Mouse (Mus musculus): Measurements from ENCODE around the gene Tprkb. TPM values are rescaled to one million over a fixed set of nuclear protein-coding genes. Genes with fewer than 3 reads are reported as not detected.
"Not testable (repeated sequence)": the region's sequence is repeated elsewhere in the genome, so short reads cannot be mapped to it uniquely, and the experiment has no call there.

The Tprkb gene
- polyA plus RNA-seq, 1 experiment from 2014 or later = 50.5 TPM

DNA sequence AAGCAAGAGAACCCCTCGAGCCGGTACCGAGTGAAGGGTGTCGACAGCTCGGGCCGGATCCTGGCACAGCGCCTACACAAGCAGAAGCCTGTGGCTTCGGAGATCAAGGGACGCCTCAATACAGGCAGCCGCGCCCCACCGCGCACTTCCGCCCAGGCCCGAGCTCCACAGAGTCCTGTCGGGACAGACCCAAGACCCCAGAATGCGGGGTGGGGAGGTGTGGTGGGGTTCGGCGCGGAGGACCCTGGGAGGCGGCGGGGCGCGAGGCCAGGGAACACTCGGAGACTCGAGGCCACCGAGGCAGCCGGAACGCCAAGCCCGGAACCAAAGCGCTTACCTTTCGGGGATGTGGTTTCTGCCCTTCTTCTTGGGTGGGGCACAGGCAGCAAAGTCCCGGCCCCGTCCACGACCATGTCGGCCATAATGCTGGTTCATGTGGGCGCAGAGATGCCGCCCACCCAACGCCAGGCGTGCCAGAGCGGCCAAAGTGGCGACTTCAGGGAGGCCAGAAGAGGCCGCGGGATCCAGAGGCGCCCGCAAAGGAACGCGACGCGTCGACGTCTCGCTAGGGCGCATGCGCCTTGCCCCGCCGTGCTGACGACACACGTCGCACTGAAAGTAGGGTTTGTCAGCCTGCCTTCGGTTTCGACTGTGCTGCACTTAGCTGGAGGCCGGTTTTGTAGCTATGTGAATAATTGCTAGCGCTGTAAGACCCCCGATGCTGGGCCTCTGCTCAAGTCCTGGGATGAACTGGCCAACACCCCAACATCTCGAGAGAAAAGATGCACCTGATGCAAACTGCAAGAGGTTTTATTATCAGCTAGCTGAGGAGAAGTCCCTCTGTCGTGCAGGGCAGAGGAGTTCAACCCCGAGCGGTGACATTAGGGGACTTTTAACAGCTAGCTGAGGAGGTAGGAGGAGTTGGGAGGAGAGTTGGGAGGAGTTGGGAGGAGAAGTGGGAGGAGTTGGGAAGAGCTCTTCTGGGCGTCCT lies 49.7 kb downstream of the Tprkb start, which contains the start of gene Dusp11:
Gene Dusp11, minus strand, starts transcription at position 567 of the 991 bp plus-strand sequence.
- Histone ChIP-seq H3K9ac (peak within 1 kb of the TSS; percentile 84), H3K4me2 (peak within 1 kb of the TSS; percentile 60), H3K27ac (replicated peaks) (peak within 1 kb of the TSS; percentile 95), H3K9me3 (no peaks in the 10 kb centered on the region), H3K4me1 (replicated peaks) (peaks cover 16% of the 10 kb centered on the region), H3K36me3 (peaks cover 11% of the 10 kb centered on the region; the same call in 1 of the 2 replicates), H3K27me3 (no peaks in the 10 kb centered on the region), H3K4me3 (peak within 1 kb of the TSS; percentile 68)
- peak; percentile 97 for ATAC-seq (ENCODE audit: low FRiP score, low read depth)
- under 1% methylated on average over 69 of the region's 70 CpGs for WGBS

DNA sequence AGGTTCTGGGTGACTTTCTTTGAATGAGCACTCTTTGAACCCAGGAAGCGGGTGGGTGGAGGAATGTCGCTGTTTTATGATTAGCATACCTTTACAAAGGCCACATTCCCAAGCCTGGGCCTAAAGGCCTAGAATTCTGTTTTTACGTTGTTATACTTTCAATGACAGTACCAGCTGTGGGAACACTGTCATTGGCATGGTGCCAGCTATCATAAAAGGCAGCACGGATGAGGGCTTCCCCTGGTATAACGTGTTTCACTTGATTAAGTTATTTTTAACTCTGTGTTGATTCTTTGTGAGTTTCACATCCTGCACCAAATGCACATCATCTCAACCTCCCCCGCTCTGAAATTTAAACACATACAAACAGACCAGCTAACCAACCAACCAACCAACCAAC lies 54.4 kb downstream of the Tprkb start:
- H3K9ac ChIP-seq; H3K36me3 ChIP-seq; H3K27ac ChIP-seq (replicated peaks); H3K4me3 ChIP-seq; H3K4me2 ChIP-seq; H3K9me3 ChIP-seq; ATAC-seq (ENCODE audit: low FRiP score, low read depth); H3K4me1 ChIP-seq (replicated peaks); H3K27me3 ChIP-seq: not testable (repeated sequence)
- WGBS = 28% methylated on average over 6 of the region's 6 CpGs

DNA sequence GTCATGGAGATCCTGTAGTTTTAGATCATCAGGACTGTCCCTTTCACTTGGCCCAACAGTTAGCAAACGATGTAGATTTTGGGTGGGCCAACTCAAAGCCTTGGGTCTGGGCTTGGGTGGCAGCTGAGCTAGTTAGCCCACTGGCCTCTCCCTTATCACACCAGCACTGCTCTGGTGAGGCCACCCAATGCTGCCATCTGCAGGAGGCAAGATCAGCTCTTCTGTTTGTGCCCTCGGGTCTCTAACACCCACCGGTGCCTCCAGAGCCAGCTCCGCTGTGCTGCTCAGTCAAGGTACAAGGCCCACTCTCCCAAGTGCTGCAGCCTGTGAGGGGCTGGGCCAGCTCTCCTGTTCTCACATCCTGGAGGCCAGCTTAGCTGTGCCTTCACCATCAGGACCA lies 55.0 kb downstream of the Tprkb start:
- Histone ChIP-seq H3K4me1 (replicated peaks) (0 out of 2 replicates have a peak, but pooled peaks cover 2% of the 10 kb centered on the region), H3K4me2 (no peak overlapping the region), H3K4me3 (no peak overlapping the region), H3K27me3 (no peaks in the 10 kb centered on the region), H3K36me3 (no peaks in the 10 kb centered on the region), H3K27ac (replicated peaks) (no peak overlapping the region), H3K9me3 (no peaks in the 10 kb centered on the region), H3K9ac (no peak overlapping the region)
- ATAC-seq (ENCODE audit: low FRiP score, low read depth) = no peak
- 85% methylated on average over 4 of the region's 4 CpGs for WGBS

DNA sequence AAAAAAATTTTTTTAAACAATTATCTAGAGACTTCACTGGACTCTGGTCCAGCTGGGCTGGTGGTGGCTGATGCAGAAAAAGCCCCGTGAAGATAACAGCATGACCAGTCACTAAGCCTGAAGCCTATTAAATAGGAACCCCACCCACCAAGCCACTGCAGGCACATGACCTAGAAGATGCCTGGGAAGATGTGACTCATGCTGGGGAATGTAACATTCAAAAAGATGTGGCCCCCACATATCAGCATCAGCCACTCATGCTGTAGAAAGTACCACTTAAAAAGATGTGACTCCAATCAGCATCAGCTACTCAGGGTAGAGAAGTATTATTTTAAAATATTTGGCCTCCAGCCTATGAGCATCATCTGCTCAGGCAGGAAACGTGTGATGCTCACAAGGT lies 58.2 kb downstream of the Tprkb start:
- no peaks in the 10 kb centered on the region for H3K36me3 ChIP-seq
- H3K4me1 ChIP-seq (replicated peaks) = no peaks in the 10 kb centered on the region
- H3K4me3 ChIP-seq = no peak overlapping the region
- H3K27ac ChIP-seq (replicated peaks) = no peak overlapping the region
- no peak for ATAC-seq (ENCODE audit: low FRiP score, low read depth)
- no peak overlapping the region for H3K9ac ChIP-seq
- no peaks in the 10 kb centered on the region for H3K27me3 ChIP-seq
- H3K9me3 ChIP-seq = no peaks in the 10 kb centered on the region
- WGBS = 74% methylated on average over 2 of the region's 2 CpGs
- H3K4me2 ChIP-seq = no peak overlapping the region

DNA sequence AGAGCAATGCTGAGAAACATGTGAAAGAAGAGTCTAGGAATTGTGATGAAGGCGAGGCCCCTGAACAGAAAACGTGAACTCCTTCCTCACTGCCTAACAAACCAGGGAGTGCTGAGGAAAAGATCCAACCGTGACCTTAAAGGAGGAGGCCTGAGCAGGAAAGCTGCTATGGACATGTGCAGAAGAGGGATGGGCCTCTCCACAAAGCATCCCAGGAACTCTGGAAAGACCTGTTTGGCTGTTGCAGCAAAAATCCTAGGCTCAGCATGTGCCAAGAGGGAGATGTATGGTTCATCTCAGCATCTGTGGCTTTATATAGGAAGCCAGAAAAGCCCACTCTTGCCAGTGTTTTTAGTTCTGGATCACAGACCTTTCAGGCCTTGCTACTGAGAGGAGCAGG lies 61.0 kb downstream of the Tprkb start:
- Histone ChIP-seq H3K36me3 (no peaks in the 10 kb centered on the region), H3K9me3 (no peaks in the 10 kb centered on the region)

DNA sequence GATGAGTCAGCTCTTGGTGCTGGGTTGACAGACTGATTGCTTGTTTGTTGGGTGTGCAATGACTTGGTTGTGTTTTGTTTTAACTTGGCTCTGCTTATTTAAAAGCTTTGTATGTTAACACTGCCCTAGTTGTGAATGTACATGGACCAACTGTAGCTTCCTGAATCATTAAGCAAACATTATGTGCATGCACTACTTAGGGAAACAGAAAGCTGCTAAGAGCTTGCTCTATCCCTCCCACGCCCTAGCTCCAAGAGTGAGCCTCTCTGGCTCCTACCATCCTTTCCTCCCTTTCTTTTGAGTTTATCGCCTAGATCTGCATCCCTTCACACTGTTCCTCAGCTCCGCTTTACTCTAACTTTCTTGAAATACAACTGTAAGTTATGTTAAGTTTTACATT lies 61.7 kb downstream of the Tprkb start:
- Histone ChIP-seq H3K4me2 (no peak overlapping the region), H3K36me3 (no peaks in the 10 kb centered on the region), H3K4me3 (no peak overlapping the region), H3K9me3 (no peaks in the 10 kb centered on the region), H3K27me3 (no peaks in the 10 kb centered on the region), H3K4me1 (replicated peaks) (no peaks in the 10 kb centered on the region), H3K27ac (replicated peaks) (no peak overlapping the region), H3K9ac (no peak overlapping the region)
- WGBS = 87% methylated on average over 3 of the region's 3 CpGs
- ATAC-seq (ENCODE audit: low FRiP score, low read depth) = no peak

More for the DNA sequence above, 61.0 kb downstream of the Tprkb start:
- H3K27me3 ChIP-seq = no peaks in the 10 kb centered on the region
- no peak for ATAC-seq (ENCODE audit: low FRiP score, low read depth)
- H3K27ac ChIP-seq (replicated peaks) = no peak overlapping the region
- no peak overlapping the region for H3K4me3 ChIP-seq
- WGBS = 75% methylated on average over 3 of the region's 3 CpGs
- no peaks in the 10 kb centered on the region for H3K4me1 ChIP-seq (replicated peaks)
- no peak overlapping the region for H3K9ac ChIP-seq
- no peak overlapping the region for H3K4me2 ChIP-seq

DNA sequence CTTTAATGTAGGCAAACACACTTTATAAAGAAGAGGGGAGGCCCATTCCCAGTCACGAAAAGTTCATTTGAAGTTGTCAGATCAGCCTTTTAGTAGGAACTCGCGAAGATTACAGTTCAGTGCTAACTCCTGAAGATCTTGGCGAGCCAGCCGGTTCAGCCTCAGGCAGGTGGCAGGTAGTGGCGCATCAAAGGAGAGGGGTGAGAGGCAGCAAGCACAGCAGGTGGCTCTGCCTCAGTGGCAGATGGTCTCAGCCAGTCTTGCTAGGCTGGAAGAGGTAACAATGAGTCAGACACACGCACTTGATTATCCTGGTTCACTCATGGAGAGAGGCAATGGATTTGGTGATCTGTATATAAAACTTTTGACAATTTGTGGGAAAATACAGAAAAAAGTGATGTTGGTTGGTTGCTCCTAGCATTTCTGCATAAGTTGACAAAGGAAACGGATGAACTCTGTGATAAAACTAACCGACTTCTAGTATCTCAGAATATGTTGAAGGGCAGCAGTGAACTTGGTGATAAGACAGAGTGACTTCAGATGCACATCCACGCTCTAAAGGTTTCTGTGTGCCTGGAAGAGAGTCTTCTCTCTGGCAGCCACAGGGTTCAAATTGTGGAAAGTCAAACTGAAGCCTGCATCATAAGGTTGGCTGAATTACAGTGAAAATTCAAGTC lies 63.4 kb downstream of the Tprkb start:
- H3K36me3 ChIP-seq = no peaks in the 10 kb centered on the region
- WGBS = 67% methylated on average over 10 of the region's 10 CpGs
- H3K4me3 ChIP-seq = no peak overlapping the region
- H3K27me3 ChIP-seq = no peaks in the 10 kb centered on the region
- H3K27ac ChIP-seq (replicated peaks) = no peak overlapping the region
- ATAC-seq (ENCODE audit: low FRiP score, low read depth) = no peak
- H3K9me3 ChIP-seq = no peaks in the 10 kb centered on the region
- no peaks in the 10 kb centered on the region for H3K4me1 ChIP-seq (replicated peaks)
- H3K4me2 ChIP-seq = no peak overlapping the region
- no peak overlapping the region for H3K9ac ChIP-seq

DNA sequence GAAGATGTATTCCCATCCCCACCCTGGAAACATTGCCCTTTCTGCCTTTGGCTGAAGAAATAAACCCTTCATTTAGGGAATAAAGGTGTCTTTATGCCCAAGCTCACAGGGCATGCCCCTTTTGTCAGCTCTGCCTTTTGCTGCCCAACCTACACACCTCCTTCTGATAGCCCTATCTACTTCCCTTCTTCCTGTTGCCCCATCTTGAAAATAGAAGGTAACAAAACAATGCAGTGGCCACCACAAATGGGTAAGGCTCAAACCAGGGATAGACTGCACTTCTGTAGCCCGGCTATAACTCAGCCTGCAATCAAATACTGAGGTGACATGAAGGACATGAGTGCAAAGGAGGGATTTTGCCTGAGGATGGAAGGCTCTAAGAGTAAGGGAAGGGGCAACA lies 64.1 kb downstream of the Tprkb start:
- WGBS = 86% methylated on average over 1 of the region's 1 CpGs
- no peaks in the 10 kb centered on the region for H3K4me1 ChIP-seq (replicated peaks)
- no peak for ATAC-seq (ENCODE audit: low FRiP score, low read depth)
- no peak overlapping the region for H3K27ac ChIP-seq (replicated peaks)
- H3K27me3 ChIP-seq = no peaks in the 10 kb centered on the region
- H3K9ac ChIP-seq = no peak overlapping the region
- no peaks in the 10 kb centered on the region for H3K9me3 ChIP-seq
- H3K4me3 ChIP-seq = no peak overlapping the region
- H3K36me3 ChIP-seq = no peaks in the 10 kb centered on the region
- H3K4me2 ChIP-seq = no peak overlapping the region

DNA sequence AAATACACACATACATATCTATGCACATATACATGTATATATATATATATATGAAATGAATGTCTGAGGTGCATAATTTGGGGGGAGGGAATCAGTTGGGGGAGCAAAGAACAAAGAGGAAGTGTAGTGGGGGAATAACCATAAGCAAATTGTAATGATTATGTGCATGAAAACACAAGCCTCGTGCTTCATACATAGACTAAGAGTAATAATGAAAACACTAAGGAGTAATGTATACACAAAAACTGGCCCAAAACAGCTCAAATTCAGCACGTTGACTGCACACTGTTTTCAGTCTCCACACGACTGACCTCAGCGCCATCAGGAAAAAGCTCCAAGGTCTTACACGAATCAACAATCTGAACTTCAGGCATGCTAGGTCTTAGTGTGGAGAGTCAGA lies 64.6 kb downstream of the Tprkb start:
- ATAC-seq (ENCODE audit: low FRiP score, low read depth) = no peak
- Histone ChIP-seq H3K4me2 (no peak overlapping the region), H3K27me3 (no peaks in the 10 kb centered on the region), H3K4me3 (no peak overlapping the region), H3K4me1 (replicated peaks) (no peaks in the 10 kb centered on the region), H3K9me3 (no peaks in the 10 kb centered on the region), H3K27ac (replicated peaks) (no peak overlapping the region), H3K9ac (no peak overlapping the region), H3K36me3 (no peaks in the 10 kb centered on the region)
- 91% methylated on average over 5 of the region's 5 CpGs for WGBS

DNA sequence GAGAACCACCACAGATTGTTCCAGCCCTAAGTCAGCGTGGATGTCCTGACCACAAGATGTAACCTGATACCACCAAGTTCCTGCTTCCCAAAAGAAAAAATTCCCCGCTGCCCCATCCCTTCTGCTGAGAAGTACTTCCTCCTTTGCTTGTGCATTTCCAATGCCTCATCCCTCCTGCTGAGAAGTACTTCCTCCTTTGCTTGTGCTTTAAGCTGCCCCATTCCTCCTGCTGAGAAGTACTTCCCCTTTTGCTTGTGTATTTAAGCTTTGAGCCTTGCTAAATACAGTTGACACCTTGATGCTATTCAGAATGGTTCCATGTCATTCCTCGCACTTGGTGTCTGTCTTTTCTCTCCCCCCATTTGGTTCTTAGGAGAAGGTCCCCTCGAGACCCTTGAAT lies 67.1 kb downstream of the Tprkb start:
- H3K4me3 ChIP-seq; H3K36me3 ChIP-seq; H3K27ac ChIP-seq (replicated peaks); H3K9ac ChIP-seq; H3K4me1 ChIP-seq (replicated peaks); H3K9me3 ChIP-seq; H3K27me3 ChIP-seq; H3K4me2 ChIP-seq; ATAC-seq (ENCODE audit: low FRiP score, low read depth): not testable (repeated sequence)
- 77% methylated on average over 4 of the region's 4 CpGs for WGBS
